ENCODE assay signal across 12 mouse cellular contexts in genomic region chr6:54830048-54830772, GRCm38 (mm10).
"Had no signal": no experiment of that assay in that cellular context is flagged by ENCODE, and none has a peak within 500 bp of the region (broad histone marks: within the 10 kb centered on the region; RNA-seq: fewer than 3 reads in every experiment).

No protein-coding gene starts in this region.

- DNase-seq: layer of hippocampus, adult 9-11 months; layer of hippocampus, postnatal 36 days; lung, adult 18-20 months; right cerebral cortex, adult 18-20 months; thymus, postnatal 4 days had no signal

- ATAC-seq: midbrain, embryonic 13.5 days had no signal

- H3K27me3 ChIP-seq: kidney, embryonic 15.5 days; limb, embryonic 13.5 days; midbrain, embryonic 13.5 days; neural tube, embryonic 15.5 days had no signal

- H3K9me3 ChIP-seq: kidney, embryonic 15.5 days; limb, embryonic 13.5 days; midbrain, embryonic 13.5 days; neural tube, embryonic 15.5 days had no signal

- H3K36me3 ChIP-seq: kidney, embryonic 15.5 days; limb, embryonic 13.5 days; midbrain, embryonic 13.5 days; neural tube, embryonic 15.5 days had no signal

- H3K4me3 ChIP-seq: kidney, embryonic 15.5 days; limb, embryonic 13.5 days; midbrain, embryonic 13.5 days; myocyte; neural tube, embryonic 15.5 days had no signal

- H3K4me2 ChIP-seq: kidney, embryonic 15.5 days; limb, embryonic 13.5 days; midbrain, embryonic 13.5 days; neural tube, embryonic 15.5 days had no signal

- H3K27ac ChIP-seq: liver, embryonic 14.5 days; neural tube, embryonic 15.5 days; stomach, postnatal 0 days had no signal

- H3K9ac ChIP-seq: kidney, embryonic 15.5 days; limb, embryonic 13.5 days; liver, embryonic 14.5 days; midbrain, embryonic 13.5 days; neural tube, embryonic 15.5 days had no signal
